Mouse (Mus musculus): ENCODE data around the gene AC141477.1. TPM values are rescaled to one million over a fixed set of nuclear protein-coding genes. Genes with fewer than 3 reads are reported as not detected.
A peak's percentile ranks its signal among the peaks of the same experiment; 100 is the strongest.

AC141477.1 gene
- total and polyA plus RNA-seq, 2 experiments from 2014 or later = not detected

GRCm38 (mm10) chr10:76447406-76448229 is 7.4 kb upstream of the AC141477.1 start:
- Histone ChIP-seq H3K36me3 (ENCODE audit: insufficient read depth, low read length) (no peaks in the 10 kb centered on the region), H3K4me2 (ENCODE audit: low read depth, low read length) (no peak overlapping the region), H3K9ac (replicated peaks; ENCODE audit: low read length) (no peak overlapping the region), H3K27ac (no peak overlapping the region), H3K27me3 (ENCODE audit: insufficient read depth, low read length) (no peaks in the 10 kb centered on the region), H3K4me1 (ENCODE audit: insufficient read depth, low read length) (no peaks in the 10 kb centered on the region), H3K9me3 (ENCODE audit: low read length) (no peaks in the 10 kb centered on the region), H3K4me3 (ENCODE audit: low read length) (no peak overlapping the region)
- DNase-seq (ENCODE audit: low spot score) (no peak), ATAC-seq (no peak)
- WGBS = 82% methylated on average over 15 of the region's 15 CpGs
- TF ChIP-seq CTCF (IDR thresholded peaks at IDR 0.05; ENCODE audit: low read depth) = no peak

GRCm38 (mm10) chr10:76445996-76446681 is 5.9 kb upstream of the AC141477.1 start:
- ATAC-seq (no peak), DNase-seq (ENCODE audit: low spot score) (no peak)
- WGBS = 87% methylated on average over 4 of the region's 4 CpGs
- Histone ChIP-seq H3K36me3 (ENCODE audit: insufficient read depth, low read length) (no peaks in the 10 kb centered on the region), H3K9me3 (ENCODE audit: low read length) (no peaks in the 10 kb centered on the region), H3K4me3 (ENCODE audit: low read length) (no peak overlapping the region), H3K27ac (no peak overlapping the region), H3K9ac (replicated peaks; ENCODE audit: low read length) (no peak overlapping the region), H3K4me2 (ENCODE audit: low read depth, low read length) (no peak overlapping the region), H3K27me3 (ENCODE audit: insufficient read depth, low read length) (no peaks in the 10 kb centered on the region), H3K4me1 (ENCODE audit: insufficient read depth, low read length) (no peaks in the 10 kb centered on the region)
- TF ChIP-seq CTCF (IDR thresholded peaks at IDR 0.05; ENCODE audit: low read depth) = no peak

- Histone ChIP-seq H3K9ac (replicated peaks; ENCODE audit: low read length) (peak within 1 kb of the TSS; percentile 68), H3K4me2 (ENCODE audit: low read depth, low read length) (peak within 1 kb of the TSS; percentile 78), H3K4me1 (ENCODE audit: insufficient read depth, low read length) (no peaks in the 10 kb centered on the region), H3K36me3 (ENCODE audit: insufficient read depth, low read length) (peaks cover 9% of the 10 kb centered on the region; the same call in 1 of the 2 replicates), H3K27ac (peak within 1 kb of the TSS; percentile 94), H3K27me3 (ENCODE audit: insufficient read depth, low read length) (no peaks in the 10 kb centered on the region), H3K4me3 (ENCODE audit: low read length) (peak within 1 kb of the TSS; percentile 95), H3K9me3 (ENCODE audit: low read length) (no peaks in the 10 kb centered on the region)
- DNase-seq (ENCODE audit: low spot score) (peak; percentile 99), ATAC-seq (peak; percentile 99)
- WGBS = under 1% methylated on average over 78 of the region's 78 CpGs
- TF ChIP-seq CTCF (IDR thresholded peaks at IDR 0.05; ENCODE audit: low read depth) = peak; percentile 83
Observed at GRCm38 (mm10) chr10:76442178-76443088, 2.2 kb upstream of the AC141477.1 start, which contains the start of gene Pcnt. TSS of gene Pcnt (minus strand) at chr10:76442786.

GRCm38 (mm10) chr10:76439107-76439890 is 945 bp downstream of the AC141477.1 start:
- Histone ChIP-seq H3K27ac (no peak overlapping the region), H3K9me3 (ENCODE audit: low read length) (no peaks in the 10 kb centered on the region), H3K4me1 (ENCODE audit: insufficient read depth, low read length) (no peaks in the 10 kb centered on the region), H3K9ac (replicated peaks; ENCODE audit: low read length) (no peak overlapping the region), H3K4me3 (ENCODE audit: low read length) (no peak overlapping the region), H3K27me3 (ENCODE audit: insufficient read depth, low read length) (no peaks in the 10 kb centered on the region), H3K36me3 (ENCODE audit: insufficient read depth, low read length) (peaks cover 25% of the 10 kb centered on the region), H3K4me2 (ENCODE audit: low read depth, low read length) (no peak overlapping the region)
- ATAC-seq (no peak), DNase-seq (ENCODE audit: low spot score) (no peak)
- WGBS = 92% methylated on average over 9 of the region's 9 CpGs
- TF ChIP-seq CTCF (IDR thresholded peaks at IDR 0.05; ENCODE audit: low read depth) = no peak

- 95% methylated on average over 11 of the region's 11 CpGs for WGBS
- no peak overlapping the region for H3K4me2 ChIP-seq (ENCODE audit: low read depth, low read length)
- H3K36me3 ChIP-seq (ENCODE audit: insufficient read depth, low read length) = peaks cover 59% of the 10 kb centered on the region
- no peak overlapping the region for H3K4me3 ChIP-seq (ENCODE audit: low read length)
- TF ChIP-seq CTCF (IDR thresholded peaks at IDR 0.05; ENCODE audit: low read depth) = no peak
- no peak for ATAC-seq
- H3K27ac ChIP-seq = no peak overlapping the region
- no peaks in the 10 kb centered on the region for H3K27me3 ChIP-seq (ENCODE audit: insufficient read depth, low read length)
- no peaks in the 10 kb centered on the region for H3K9me3 ChIP-seq (ENCODE audit: low read length)
- H3K4me1 ChIP-seq (ENCODE audit: insufficient read depth, low read length) = no peaks in the 10 kb centered on the region
- no peak for DNase-seq (ENCODE audit: low spot score)
- no peak overlapping the region for H3K9ac ChIP-seq (replicated peaks; ENCODE audit: low read length)
Observed at GRCm38 (mm10) chr10:76433925-76434324, 6.3 kb downstream of the AC141477.1 start.

- no peak for TF ChIP-seq CTCF (IDR thresholded peaks at IDR 0.05; ENCODE audit: low read depth)
- Histone ChIP-seq H3K4me1 (ENCODE audit: insufficient read depth, low read length) (no peaks in the 10 kb centered on the region), H3K27ac (no peak overlapping the region), H3K36me3 (ENCODE audit: insufficient read depth, low read length) (peaks cover 74% of the 10 kb centered on the region), H3K9ac (replicated peaks; ENCODE audit: low read length) (no peak overlapping the region), H3K27me3 (ENCODE audit: insufficient read depth, low read length) (no peaks in the 10 kb centered on the region), H3K4me3 (ENCODE audit: low read length) (no peak overlapping the region), H3K9me3 (ENCODE audit: low read length) (no peaks in the 10 kb centered on the region), H3K4me2 (ENCODE audit: low read depth, low read length) (no peak overlapping the region)
- 90% methylated on average over 7 of the region's 7 CpGs for WGBS
- DNase-seq (ENCODE audit: low spot score) = no peak
- ATAC-seq = no peak
Observed at GRCm38 (mm10) chr10:76425674-76426073, 14.6 kb downstream of the AC141477.1 start.

All from hindbrain, postnatal 0 days (tissue).